Mouse (Mus musculus) lung, postnatal 4 days (tissue): ENCODE results near the gene Cit.

Experiments used
- DNase-seq, 2 experiments: peaks; one replicate each; pipeline ENCODE4 v3.0.0; 2021

Cit gene

GRCm38 (mm10) chr5:115976446-115976845, 131.4 kb downstream of the Cit start:
- DNase-seq = no peak

GRCm38 (mm10) chr5:115977266-115977665, 132.2 kb downstream of the Cit start:
- peak; percentile 33 to 41 for DNase-seq

- peak; percentile 72 to 82 for DNase-seq
These were observed 132.7 kb downstream of the Cit start for GRCm38 (mm10) chr5:115977757-115978156.

GRCm38 (mm10) chr5:115978255-115978654, 133.2 kb downstream of the Cit start:
- DNase-seq = no peak

- DNase-seq = peak; percentile 45 to 57
These were observed 134.1 kb downstream of the Cit start for GRCm38 (mm10) chr5:115979134-115979696.

- DNase-seq = peak; percentile 38 to 61
These were observed 135.5 kb downstream of the Cit start for GRCm38 (mm10) chr5:115980537-115980936.

GRCm38 (mm10) chr5:115982671-115983373, 137.7 kb downstream of the Cit start:
- peak; percentile 40 to 50 for DNase-seq

GRCm38 (mm10) chr5:115984392-115984791, 139.3 kb downstream of the Cit start:
- DNase-seq = no peak

- DNase-seq = no peak
These were observed 140.0 kb downstream of the Cit start for GRCm38 (mm10) chr5:115985101-115985500.

- no peak for DNase-seq
These were observed 142.2 kb downstream of the Cit start for GRCm38 (mm10) chr5:115987284-115987683.

- no peak for DNase-seq
These were observed 146.6 kb downstream of the Cit start for GRCm38 (mm10) chr5:115991717-115992116.

- DNase-seq = no peak
These were observed 149.0 kb downstream of the Cit start for GRCm38 (mm10) chr5:115994101-115994500.

GRCm38 (mm10) chr5:115997376-115997775, 152.3 kb downstream of the Cit start:
- no peak for DNase-seq

GRCm38 (mm10) chr5:116003154-116003553, 158.1 kb downstream of the Cit start:
- no peak for DNase-seq

GRCm38 (mm10) chr5:116003825-116004224, 158.7 kb downstream of the Cit start:
- DNase-seq = no peak

GRCm38 (mm10) chr5:116004271-116004670, 159.2 kb downstream of the Cit start:
- no peak for DNase-seq

GRCm38 (mm10) chr5:116006324-116007099, 161.4 kb downstream of the Cit start:
- peak; percentile 40 to 71 for DNase-seq

GRCm38 (mm10) chr5:116007723-116008122, 162.6 kb downstream of the Cit start:
- peak; percentile 12 to 52 for DNase-seq

GRCm38 (mm10) chr5:116009091-116009851, 164.2 kb downstream of the Cit start:
- peak; percentile 35 to 46 for DNase-seq

GRCm38 (mm10) chr5:116009884-116010627, 165.0 kb downstream of the Cit start:
- no peak for DNase-seq

GRCm38 (mm10) chr5:116011700-116012099, 166.6 kb downstream of the Cit start:
- no peak for DNase-seq

- no peak for DNase-seq
These were observed 167.4 kb downstream of the Cit start for GRCm38 (mm10) chr5:116012503-116012902.
